Mouse (Mus musculus): ENCODE results near the gene Atp8b3. TPM values are rescaled to one million over a fixed set of nuclear protein-coding genes. Genes with fewer than 3 reads are reported as not detected.

Gene Atp8b3
- not detected in 2 replicates for polyA plus RNA-seq (2012; ENCODE audit: low replicate concordance)

DNA sequence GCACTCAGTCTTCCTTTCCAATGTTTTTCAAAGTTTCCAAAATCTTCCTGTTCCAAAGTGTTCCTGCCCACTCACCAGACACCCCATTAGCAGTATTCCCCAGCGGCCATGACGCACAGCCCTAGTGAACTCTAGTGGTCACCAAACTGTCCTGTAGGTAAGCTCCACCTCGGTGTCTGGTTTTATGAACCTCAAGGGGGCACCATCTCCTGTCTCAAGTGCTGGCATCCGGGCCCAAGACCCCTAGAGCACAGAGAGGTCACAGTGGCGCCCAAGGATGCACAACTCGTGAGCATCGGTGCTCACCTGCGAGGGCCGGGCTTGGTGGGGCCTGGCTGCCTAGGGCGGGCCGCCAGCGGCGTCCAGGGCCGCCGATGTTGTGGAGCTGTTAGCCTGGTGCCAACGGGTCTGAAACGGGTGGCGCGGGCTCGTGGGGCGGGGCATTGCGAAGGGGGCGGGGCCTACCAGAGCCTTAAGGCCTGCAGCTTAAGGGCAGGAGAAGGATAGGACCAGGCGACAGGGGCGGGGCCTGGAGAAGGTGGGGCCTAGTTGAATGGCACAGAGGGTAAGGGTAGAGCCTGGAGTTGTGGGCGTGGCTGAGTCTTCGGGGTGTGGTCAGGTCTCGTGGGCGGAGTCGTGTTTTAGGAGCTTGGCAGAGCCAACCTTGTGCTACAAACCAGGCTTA is at the start of gene Atp8b3:
TSS of gene Atp8b3 (minus strand) at position 415 of the 685 bp plus-strand sequence.

DNA sequence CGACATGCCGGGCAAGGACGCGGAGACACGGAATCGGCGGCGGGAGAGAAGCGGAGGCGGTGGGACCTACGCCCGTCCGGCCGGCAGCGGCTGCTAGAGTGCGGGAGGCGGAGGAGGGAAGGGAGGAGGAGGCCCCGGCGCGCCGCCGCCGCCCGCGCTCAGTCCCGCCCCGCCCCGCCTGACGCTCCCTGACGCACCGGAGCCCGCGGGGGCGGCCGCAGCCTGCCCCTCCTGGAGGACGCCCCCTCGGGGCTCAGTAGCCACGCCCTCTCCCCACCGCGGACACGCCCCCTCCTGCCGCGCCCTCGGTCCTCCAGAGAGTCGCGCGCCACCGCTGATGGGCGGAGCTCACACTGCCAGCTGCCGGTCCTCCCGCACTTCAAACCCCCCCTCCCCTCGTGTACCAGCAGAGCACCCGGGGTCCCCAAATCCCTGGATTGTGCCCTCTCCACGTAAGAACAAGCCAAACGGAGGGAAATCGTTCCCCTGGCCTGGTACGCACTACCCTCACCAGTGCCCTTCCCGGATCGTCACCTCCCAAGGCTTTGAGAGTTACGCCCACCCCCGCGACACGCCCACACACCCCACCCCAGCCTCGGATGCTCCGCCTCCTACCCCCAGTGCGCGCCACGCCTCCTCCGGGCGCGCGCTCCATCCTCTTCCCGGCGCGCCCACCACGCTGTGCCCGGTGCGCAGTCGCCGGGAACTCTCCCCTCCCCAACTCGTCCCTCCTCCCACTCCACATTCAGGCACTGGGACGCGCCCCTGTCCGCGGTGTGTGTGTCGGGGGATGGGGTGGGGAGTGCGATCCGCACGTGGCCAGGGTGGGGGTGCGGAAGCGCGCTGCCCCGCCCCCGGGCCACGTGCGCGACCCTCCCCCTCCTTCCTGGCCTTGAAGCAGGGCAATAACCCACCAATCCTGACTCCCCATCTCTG is 38.5 kb upstream of the Atp8b3 start, which contains the start of gene Klf16:
TSS of gene Klf16 (minus strand) at position 127 of the 936 bp plus-strand sequence.

DNA sequence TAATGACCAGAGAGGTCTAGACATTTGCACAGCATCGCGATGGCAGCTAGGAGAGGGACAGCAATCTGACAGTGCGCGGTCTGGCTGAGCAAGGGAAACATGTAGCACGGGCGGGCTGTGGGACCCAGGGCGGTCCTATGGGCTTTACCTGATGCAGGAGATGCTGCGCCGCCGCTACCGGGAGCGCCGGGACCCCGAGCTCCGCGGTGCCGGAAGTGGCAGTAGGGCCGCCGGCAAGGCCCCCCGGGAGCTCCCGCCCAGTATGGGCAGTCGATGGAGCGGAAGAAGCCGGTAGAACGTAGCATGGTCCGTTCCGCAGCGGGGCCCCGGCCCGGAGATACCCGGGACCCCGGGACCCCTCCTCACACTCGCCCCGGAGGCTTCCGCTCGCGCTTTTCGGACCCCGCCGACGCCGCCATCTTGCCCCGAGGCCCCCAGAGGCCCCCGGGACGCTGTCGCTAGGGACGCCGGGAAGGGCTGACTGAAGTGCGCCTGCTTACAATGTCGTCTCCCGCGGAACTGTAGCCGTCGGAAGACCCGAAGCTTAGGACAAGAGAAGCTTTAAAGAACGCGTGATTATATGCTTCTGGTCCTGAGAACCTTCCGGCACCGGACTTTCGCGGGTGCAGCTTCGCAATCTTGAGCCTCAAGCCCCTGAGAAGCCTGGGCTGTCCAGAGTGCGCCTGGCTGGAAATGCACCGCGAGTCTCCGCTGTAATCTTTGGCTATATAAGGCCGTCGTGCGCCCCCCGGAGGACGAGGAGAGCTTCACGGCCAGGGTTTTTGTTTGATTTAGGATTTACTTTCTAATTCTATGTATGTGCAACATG is 22.4 kb upstream of the Atp8b3 start, which contains the start of gene Rexo1:
TSS of gene Rexo1 (minus strand) at position 445 of the 829 bp plus-strand sequence.

DNA sequence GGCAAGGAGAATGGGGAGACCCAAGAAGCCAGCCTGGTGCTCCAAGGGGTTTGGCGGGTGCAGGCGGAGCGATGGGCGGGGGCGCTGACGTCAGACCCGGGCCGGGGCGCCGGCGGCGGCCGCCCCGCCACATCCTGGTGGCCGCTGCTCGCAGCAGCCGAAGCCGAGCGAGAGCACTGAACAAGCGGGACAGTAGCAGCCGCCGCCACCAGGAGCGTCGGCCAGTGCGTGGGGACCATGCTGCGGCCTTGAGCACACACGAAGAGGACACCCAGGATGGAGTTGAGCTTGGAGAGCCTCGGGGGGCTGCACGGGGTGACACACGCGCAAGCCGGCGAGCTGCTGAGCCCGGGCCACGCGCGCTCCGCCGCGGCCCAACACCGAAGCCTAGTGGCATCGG is 44.2 kb downstream of the Atp8b3 start, which contains the start of gene Onecut3:
TSS of gene Onecut3 (plus strand) at position 104 of the 400 bp plus-strand sequence.

Other genes starting within 250 kb of the Atp8b3 start
- gene Rps15, start 246.7 kb downstream of the Atp8b3 start, polyA plus RNA-seq (2012; ENCODE audit: low replicate concordance) = 1,574 and 8,825 TPM in 2 replicates
- gene Apc2, start 243.1 kb downstream of the Atp8b3 start, polyA plus RNA-seq (2012; ENCODE audit: low replicate concordance) = 0.78 and 1.1 TPM in 2 replicates
- gene 2310011J03Rik, start 218.6 kb downstream of the Atp8b3 start, polyA plus RNA-seq (2012; ENCODE audit: low replicate concordance) = 60.0 and 110 TPM in 2 replicates
- 8.5 and 14.2 TPM in 2 replicates for gene Pcsk4, start 209.6 kb downstream of the Atp8b3 start, polyA plus RNA-seq (2012; ENCODE audit: low replicate concordance)
- gene Reep6, start 209.2 kb downstream of the Atp8b3 start, polyA plus RNA-seq (2012; ENCODE audit: low replicate concordance) = 4.6 and 5.4 TPM in 2 replicates
- 0.74 and 1.1 TPM in 2 replicates for gene Adamtsl5, start 190.7 kb downstream of the Atp8b3 start, polyA plus RNA-seq (2012; ENCODE audit: low replicate concordance)
- not detected in 2 replicates for gene Plk5, start 182.7 kb downstream of the Atp8b3 start, polyA plus RNA-seq (2012; ENCODE audit: low replicate concordance)
- 21.9 and 48.1 TPM in 2 replicates for gene Mex3d, start 151.5 kb downstream of the Atp8b3 start, polyA plus RNA-seq (2012; ENCODE audit: low replicate concordance)
- gene Mbd3, start 139.6 kb downstream of the Atp8b3 start, polyA plus RNA-seq (2012; ENCODE audit: low replicate concordance) = 141 and 180 TPM in 2 replicates
- 422 and 621 TPM in 2 replicates for gene Uqcr11, start 132.3 kb downstream of the Atp8b3 start, polyA plus RNA-seq (2012; ENCODE audit: low replicate concordance)
- gene Tcf3, start 105.5 kb downstream of the Atp8b3 start, polyA plus RNA-seq (2012; ENCODE audit: low replicate concordance) = 498 and 875 TPM in 2 replicates
- gene Onecut3, start 44.3 kb downstream of the Atp8b3 start, polyA plus RNA-seq (2012; ENCODE audit: low replicate concordance) = not detected in 2 replicates
- gene Rexo1, start 22.4 kb upstream of the Atp8b3 start, polyA plus RNA-seq (2012; ENCODE audit: low replicate concordance) = 152 and 358 TPM in 2 replicates
- 68.0 and 118 TPM in 2 replicates for gene Klf16, start 38.2 kb upstream of the Atp8b3 start, polyA plus RNA-seq (2012; ENCODE audit: low replicate concordance)
- gene Abhd17a, start 51.2 kb upstream of the Atp8b3 start, polyA plus RNA-seq (2012; ENCODE audit: low replicate concordance) = 461 and 1,380 TPM in 2 replicates
- gene Scamp4, start 63.7 kb upstream of the Atp8b3 start, polyA plus RNA-seq (2012; ENCODE audit: low replicate concordance) = 98.1 and 109 TPM in 2 replicates
- 14.8 and 42.0 TPM in 2 replicates for gene Adat3, start 63.8 kb upstream of the Atp8b3 start, polyA plus RNA-seq (2012; ENCODE audit: low replicate concordance)
- gene Gm49322, start 66.9 kb upstream of the Atp8b3 start, polyA plus RNA-seq (2012; ENCODE audit: low replicate concordance) = 0.94 and 4.2 TPM in 2 replicates
- gene Csnk1g2, start 83.7 kb upstream of the Atp8b3 start, polyA plus RNA-seq (2012; ENCODE audit: low replicate concordance) = 480 and 641 TPM in 2 replicates
- 79.6 and 100 TPM in 2 replicates for gene Btbd2, start 117.9 kb upstream of the Atp8b3 start, polyA plus RNA-seq (2012; ENCODE audit: low replicate concordance)
- 710 and 986 TPM in 2 replicates for gene Mknk2, start 139.0 kb upstream of the Atp8b3 start, polyA plus RNA-seq (2012; ENCODE audit: low replicate concordance)
- 101 and 135 TPM in 2 replicates for gene Mob3a, start 162.9 kb upstream of the Atp8b3 start, polyA plus RNA-seq (2012; ENCODE audit: low replicate concordance)
- gene Izumo4, start 163.1 kb upstream of the Atp8b3 start, polyA plus RNA-seq (2012; ENCODE audit: low replicate concordance) = 65.5 and 73.9 TPM in 2 replicates
- gene Ap3d1, start 203.1 kb upstream of the Atp8b3 start, polyA plus RNA-seq (2012; ENCODE audit: low replicate concordance) = 42.2 and 65.5 TPM in 2 replicates
- 80.4 and 136 TPM in 2 replicates for gene Dot1l, start 216.1 kb upstream of the Atp8b3 start, polyA plus RNA-seq (2012; ENCODE audit: low replicate concordance)

Data from hematopoietic multipotent progenitor cell, adult 10-12 weeks (in vitro differentiated cells).